Mouse (Mus musculus) stomach, embryonic 16.5 days (tissue): Measurements from ENCODE around the gene Fkbp6. TPM values are rescaled to one million over a fixed set of nuclear protein-coding genes. Genes with fewer than 3 reads are reported as not detected.

Experiments used
- ATAC-seq: fragments of 200-750 bp; cut with Nextera tagmentation; 2 replicates; pipeline ENCODE4 v1.8.0; 2017; ENCODE audit warnings: moderate number of reproducible peaks, moderate TSS enrichment; ENCODE audit not compliant: insufficient read depth, low FRiP score
- H3K27ac ChIP-seq: fragments of 300-500 bp; sonication (generic); 2 replicates; pipeline ENCODE4 v1.5.1; 2014; ENCODE audit warnings: low read length
- H3K27me3 ChIP-seq: fragments of 300-500 bp; sonication (generic); 2 replicates; pipeline ENCODE4 v1.6.1; 2014; ENCODE audit warnings: low read length, control low read depth, mixed read lengths; ENCODE audit not compliant: control insufficient read depth, insufficient read depth
- H3K36me3 ChIP-seq: fragments of 300-500 bp; sonication (generic); 2 replicates; pipeline ENCODE4 v1.6.1; 2014; ENCODE audit warnings: low read length; ENCODE audit not compliant: control insufficient read depth, insufficient read depth
- H3K4me1 ChIP-seq: fragments of 300-500 bp; sonication (generic); 2 replicates; pipeline ENCODE4 v1.6.1; 2014; ENCODE audit warnings: low read length, control low read depth, mixed read lengths; ENCODE audit not compliant: control insufficient read depth, insufficient read depth
- H3K4me2 ChIP-seq: fragments of 300-500 bp; sonication (generic); 2 replicates; pipeline ENCODE4 v1.6.1; 2014; ENCODE audit warnings: low read depth, low read length, mixed read lengths
- H3K4me3 ChIP-seq: fragments of 300-500 bp; sonication (generic); replicated peaks from 2 replicates; pipeline ENCODE4 v1.5.1; 2014; ENCODE audit warnings: mild to moderate bottlenecking, low read length
- H3K9ac ChIP-seq: fragments of 300-500 bp; sonication (generic); 2 replicates; pipeline ENCODE4 v1.6.1; 2014; ENCODE audit warnings: low read length
- H3K9me3 ChIP-seq: fragments of 300-500 bp; sonication (generic); replicated peaks from 2 replicates; pipeline ENCODE4 v1.6.1; 2016; ENCODE audit warnings: low read length, control low read depth; ENCODE audit not compliant: control insufficient read depth
- WGBS: fragments of 180-500 bp; shearing (Covaris S2); extraction: QIAGEN DNeasy Blood & Tissue Kit; methylation state at CpG from one replicate; pipeline ENCODE4 v1.1.7; 2014; 5-methylcytosine and 5-hydroxymethylcytosine counted together
- polyA plus RNA-seq: library from polyadenylated mRNA; unstranded; fragments of >200 nt; fragmentation: Nextera tagmentation; extraction: Ambion mirVana; gene quantifications from 2 replicates; pipeline ENCODE4 v1.2.1, GENCODE M21; 2015

Gene Fkbp6
- polyA plus RNA-seq, 1 experiment from 2014 or later = 0.30 TPM

DNA sequence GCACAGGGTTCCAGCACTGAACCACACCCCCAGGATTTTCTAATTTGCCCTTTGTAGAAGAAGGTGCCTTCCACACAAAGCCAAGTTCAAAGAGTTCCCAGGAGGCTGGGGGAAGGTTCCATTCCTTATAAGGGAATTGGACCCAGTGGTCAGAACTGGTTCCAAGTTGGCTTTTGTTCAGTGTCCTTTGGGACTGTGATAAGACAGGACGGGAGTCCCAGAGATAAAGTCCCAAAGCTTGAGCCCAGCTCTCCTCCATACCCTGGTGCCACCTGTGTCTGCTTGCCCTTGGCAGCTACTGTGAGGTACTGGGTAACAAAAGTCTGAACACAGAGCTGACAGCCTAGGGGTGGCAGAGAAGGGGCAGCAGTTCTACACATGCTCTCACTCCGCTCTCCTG lies 9.9 kb upstream of the Fkbp6 start:
- no peak overlapping the region for H3K9ac ChIP-seq
- no peak for ATAC-seq
- H3K27ac ChIP-seq = no peak overlapping the region
- no peak overlapping the region for H3K4me2 ChIP-seq
- 88% methylated on average over 2 of the region's 2 CpGs for whole genome bisulfite sequencing
- H3K27me3 ChIP-seq = no peaks in the 10 kb centered on the region
- H3K4me1 ChIP-seq = no peaks in the 10 kb centered on the region
- H3K9me3 ChIP-seq = no peaks in the 10 kb centered on the region
- H3K4me3 ChIP-seq = no peak overlapping the region
- no peaks in the 10 kb centered on the region for H3K36me3 ChIP-seq

DNA sequence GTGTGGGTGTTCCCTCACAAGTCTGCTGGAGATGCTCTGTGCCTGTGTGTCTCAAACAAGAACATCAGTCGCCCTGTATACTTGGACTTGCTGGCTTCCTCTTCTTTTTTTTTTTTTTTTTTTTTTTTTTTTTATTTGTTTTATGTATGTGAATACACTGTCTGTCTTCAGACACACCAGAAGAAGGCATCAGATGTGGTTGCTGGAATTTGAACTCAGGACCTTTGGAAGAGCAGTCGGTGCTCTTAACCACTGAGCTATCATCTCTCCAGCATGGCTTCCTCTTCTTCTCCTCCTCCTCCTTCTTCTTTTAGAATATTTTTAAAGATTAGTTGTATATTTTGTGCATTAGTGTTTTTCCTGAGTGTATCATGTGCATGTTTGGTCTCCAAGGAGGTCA lies 7.7 kb upstream of the Fkbp6 start:
- 80% methylated on average over 2 of the region's 2 CpGs for WGBS

DNA sequence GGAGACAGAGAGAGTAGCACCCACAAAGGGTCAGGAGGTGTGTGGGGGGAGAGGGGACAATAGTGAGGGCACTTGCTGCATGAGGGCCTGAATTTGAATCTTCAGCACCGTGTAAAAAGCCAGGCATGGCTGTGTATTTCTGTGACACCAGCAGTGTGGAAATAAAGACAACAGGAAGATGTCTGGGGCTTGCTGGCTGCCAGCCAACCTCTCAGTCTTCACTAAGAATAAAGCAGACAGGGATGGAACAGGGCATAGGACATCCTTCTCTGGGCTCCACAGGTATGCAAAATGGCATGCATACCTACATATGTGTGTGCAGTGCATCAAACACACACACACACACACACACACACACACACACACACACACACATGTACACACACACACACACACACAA lies 6.2 kb upstream of the Fkbp6 start:
- Histone ChIP-seq H3K4me1 (no peaks in the 10 kb centered on the region), H3K4me3 (no peak overlapping the region), H3K27ac (no peak overlapping the region), H3K27me3 (peaks cover 10% of the 10 kb centered on the region), H3K4me2 (no peak overlapping the region), H3K9me3 (no peaks in the 10 kb centered on the region), H3K36me3 (no peaks in the 10 kb centered on the region), H3K9ac (no peak overlapping the region)
- 42% methylated on average over 1 of the region's 1 CpGs for WGBS
- ATAC-seq = no peak

More for the DNA sequence above, 7.7 kb upstream of the Fkbp6 start:
- no peak for ATAC-seq
- peaks cover 9% of the 10 kb centered on the region for H3K27me3 ChIP-seq
- H3K36me3 ChIP-seq = no peaks in the 10 kb centered on the region
- H3K9ac ChIP-seq = no peak overlapping the region
- no peak overlapping the region for H3K4me2 ChIP-seq
- no peak overlapping the region for H3K4me3 ChIP-seq
- H3K9me3 ChIP-seq = no peaks in the 10 kb centered on the region
- H3K27ac ChIP-seq = no peak overlapping the region
- H3K4me1 ChIP-seq = no peaks in the 10 kb centered on the region

DNA sequence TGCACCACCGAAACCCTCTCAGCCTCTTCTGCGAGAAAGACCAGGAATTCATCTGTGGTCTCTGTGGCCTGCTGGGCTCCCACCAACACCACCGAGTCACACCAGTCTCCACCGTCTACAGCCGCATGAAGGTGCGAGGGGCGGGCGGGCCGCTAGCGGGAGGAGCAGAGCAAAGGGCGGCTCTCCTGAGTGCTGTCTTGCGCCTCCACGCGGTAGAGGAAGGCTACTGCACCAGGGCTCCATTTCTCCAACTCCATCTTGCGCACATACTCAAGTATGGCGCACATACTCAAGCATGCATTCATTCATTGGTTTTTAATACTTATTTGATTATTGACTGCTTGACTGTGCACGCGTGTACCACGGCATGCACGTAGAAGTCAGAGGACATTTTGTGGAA lies 3.7 kb upstream of the Fkbp6 start:
- H3K27me3 ChIP-seq = peaks cover 10% of the 10 kb centered on the region
- H3K9ac ChIP-seq = no peak overlapping the region
- H3K36me3 ChIP-seq = no peaks in the 10 kb centered on the region
- H3K27ac ChIP-seq = no peak overlapping the region
- ATAC-seq = no peak
- 16% methylated on average over 20 of the region's 20 CpGs for WGBS
- H3K4me2 ChIP-seq = no peak overlapping the region
- no peak overlapping the region for H3K4me3 ChIP-seq
- no peaks in the 10 kb centered on the region for H3K4me1 ChIP-seq
- no peaks in the 10 kb centered on the region for H3K9me3 ChIP-seq

DNA sequence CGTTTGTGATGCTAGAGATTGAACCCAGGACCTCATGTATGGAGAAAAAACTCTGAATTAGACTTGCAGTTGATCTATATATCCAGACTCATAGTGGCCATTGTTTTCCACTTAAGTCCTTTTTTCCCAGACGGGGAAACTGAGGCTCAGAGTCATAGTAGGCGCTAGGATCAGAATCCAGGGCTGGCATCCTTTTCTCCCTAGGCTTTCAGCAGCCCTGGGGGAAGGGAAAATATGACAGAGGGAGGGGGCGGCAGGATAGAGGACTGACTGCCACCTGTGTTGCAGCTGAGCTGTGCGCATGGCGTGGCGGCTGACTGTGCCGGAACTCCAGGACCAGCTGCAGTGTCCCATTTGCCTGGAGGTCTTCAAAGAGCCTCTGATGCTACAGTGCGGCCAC lies 3.2 kb upstream of the Fkbp6 start, which contains the start of gene Trim50:
Gene Trim50, plus strand, starts transcription at position 301 of the 400 bp plus-strand sequence.
- H3K9me3 ChIP-seq = no peaks in the 10 kb centered on the region
- no peak within 1 kb of the TSS for H3K27ac ChIP-seq
- 50% methylated on average over 9 of the region's 9 CpGs for WGBS
- no peak within 1 kb of the TSS for H3K9ac ChIP-seq
- ATAC-seq = no peak
- H3K27me3 ChIP-seq = peaks cover 10% of the 10 kb centered on the region
- H3K4me3 ChIP-seq = no peak within 1 kb of the TSS
- H3K4me2 ChIP-seq = no peak within 1 kb of the TSS
- H3K4me1 ChIP-seq = no peaks in the 10 kb centered on the region
- H3K36me3 ChIP-seq = no peaks in the 10 kb centered on the region

DNA sequence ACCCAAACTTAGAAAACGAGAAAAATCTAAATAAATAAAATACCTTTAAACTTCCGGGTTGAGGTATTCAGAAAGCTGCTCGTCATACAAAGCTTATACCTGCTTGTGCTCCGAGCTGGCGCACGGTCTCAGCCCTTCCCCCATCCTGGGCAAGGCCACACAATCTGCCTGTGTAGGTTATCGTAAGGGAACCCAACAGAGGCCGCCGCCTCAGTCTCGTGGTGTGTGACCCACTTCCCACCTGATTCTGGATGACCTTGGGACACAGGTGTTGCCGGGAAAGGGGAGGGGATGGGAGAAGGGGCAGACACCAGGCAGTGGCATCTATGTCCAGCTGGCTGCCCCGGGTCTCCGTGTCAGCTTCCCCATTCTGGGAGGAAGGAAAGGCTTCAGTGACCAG lies 1.8 kb upstream of the Fkbp6 start:
- WGBS = 68% methylated on average over 13 of the region's 13 CpGs
- Histone ChIP-seq H3K27me3 (peaks cover 10% of the 10 kb centered on the region), H3K4me1 (no peaks in the 10 kb centered on the region), H3K9me3 (no peaks in the 10 kb centered on the region), H3K36me3 (no peaks in the 10 kb centered on the region), H3K27ac (no peak overlapping the region), H3K4me2 (no peak overlapping the region), H3K4me3 (no peak overlapping the region), H3K9ac (no peak overlapping the region)
- ATAC-seq = 0 out of 2 replicates have a peak, but pooled peaks have one; percentile 37

DNA sequence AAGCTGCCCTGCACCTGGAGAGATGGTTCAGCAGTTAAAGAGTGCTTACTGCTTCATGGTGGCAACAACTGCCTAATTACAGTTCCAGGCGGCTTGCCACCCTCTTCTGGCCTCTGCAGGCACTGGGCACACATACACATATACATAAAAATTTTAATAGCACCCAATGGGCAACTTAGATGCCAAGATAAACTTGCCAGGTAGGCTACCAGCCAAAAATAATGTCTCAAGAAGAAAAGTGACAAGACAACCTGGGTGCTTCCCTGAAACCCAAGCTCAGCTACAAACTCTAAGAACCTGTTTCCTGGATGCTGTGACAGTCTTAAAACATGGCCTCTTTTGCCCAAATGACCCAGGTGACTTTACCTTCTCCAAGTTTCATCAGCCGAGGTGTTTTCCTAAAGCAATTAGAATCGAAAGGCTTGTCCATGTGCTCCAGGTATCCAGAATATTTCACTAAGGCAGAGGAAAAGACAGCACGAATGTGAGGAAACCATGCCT lies 2.3 kb downstream of the Fkbp6 start:
- Histone ChIP-seq H3K9me3 (no peaks in the 10 kb centered on the region), H3K4me1 (no peaks in the 10 kb centered on the region), H3K4me3 (no peak overlapping the region), H3K27me3 (0 out of 2 replicates have a peak, but pooled peaks cover under 1% of the 10 kb centered on the region), H3K4me2 (no peak overlapping the region), H3K9ac (no peak overlapping the region), H3K36me3 (no peaks in the 10 kb centered on the region), H3K27ac (no peak overlapping the region)
- WGBS = 62% methylated on average over 4 of the region's 4 CpGs
- no peak for ATAC-seq

DNA sequence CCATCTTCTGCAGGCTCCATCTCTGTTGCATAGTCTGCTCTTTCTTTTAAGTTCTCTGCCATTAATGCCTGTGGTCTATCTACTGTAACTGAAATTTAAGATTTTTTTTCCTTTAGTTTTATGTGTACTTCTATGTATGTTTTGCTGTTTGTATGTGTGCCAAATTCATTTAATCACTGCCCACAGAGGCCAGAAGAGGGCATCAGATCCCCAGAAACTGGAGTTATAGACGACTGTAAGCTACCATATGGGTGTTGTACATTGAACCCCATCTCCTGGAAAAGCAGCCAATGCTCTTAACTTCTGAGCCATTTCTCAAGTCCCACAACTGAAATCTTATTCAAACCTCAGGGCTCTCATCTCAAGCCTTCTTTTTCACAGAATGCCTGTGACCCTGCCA lies 3.4 kb downstream of the Fkbp6 start:
- Histone ChIP-seq H3K4me2 (no peak overlapping the region), H3K36me3 (no peaks in the 10 kb centered on the region), H3K4me3 (no peak overlapping the region), H3K27me3 (no peaks in the 10 kb centered on the region), H3K9me3 (no peaks in the 10 kb centered on the region), H3K4me1 (no peaks in the 10 kb centered on the region), H3K9ac (no peak overlapping the region), H3K27ac (no peak overlapping the region)
- WGBS = 19% methylated on average over 1 of the region's 1 CpGs
- no peak for ATAC-seq

DNA sequence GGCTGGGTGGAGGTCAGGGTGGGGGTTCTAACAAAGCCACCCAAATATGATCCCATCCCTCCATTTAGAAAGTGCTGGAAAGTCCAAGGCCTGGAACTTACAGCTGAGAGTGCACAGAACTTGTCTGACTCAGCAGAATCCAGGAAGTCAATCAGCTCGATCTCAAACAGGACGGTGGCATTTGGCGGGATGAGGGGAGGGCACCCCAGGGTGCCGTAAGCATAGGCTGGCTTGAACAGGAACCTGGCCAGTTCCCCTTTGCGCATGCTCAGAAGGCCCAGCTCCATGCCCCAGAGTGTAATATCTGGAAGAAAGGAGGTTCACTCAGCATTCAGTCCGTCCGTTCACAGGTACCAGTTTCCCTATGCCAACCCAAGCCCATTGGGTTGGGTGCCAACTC lies 3.9 kb downstream of the Fkbp6 start:
- H3K4me2 ChIP-seq = no peak overlapping the region
- no peak overlapping the region for H3K27ac ChIP-seq
- no peaks in the 10 kb centered on the region for H3K36me3 ChIP-seq
- H3K9ac ChIP-seq = no peak overlapping the region
- H3K27me3 ChIP-seq = no peaks in the 10 kb centered on the region
- H3K4me1 ChIP-seq = no peaks in the 10 kb centered on the region
- H3K4me3 ChIP-seq = no peak overlapping the region
- 70% methylated on average over 7 of the region's 7 CpGs for WGBS
- no peak for ATAC-seq
- H3K9me3 ChIP-seq = no peaks in the 10 kb centered on the region

DNA sequence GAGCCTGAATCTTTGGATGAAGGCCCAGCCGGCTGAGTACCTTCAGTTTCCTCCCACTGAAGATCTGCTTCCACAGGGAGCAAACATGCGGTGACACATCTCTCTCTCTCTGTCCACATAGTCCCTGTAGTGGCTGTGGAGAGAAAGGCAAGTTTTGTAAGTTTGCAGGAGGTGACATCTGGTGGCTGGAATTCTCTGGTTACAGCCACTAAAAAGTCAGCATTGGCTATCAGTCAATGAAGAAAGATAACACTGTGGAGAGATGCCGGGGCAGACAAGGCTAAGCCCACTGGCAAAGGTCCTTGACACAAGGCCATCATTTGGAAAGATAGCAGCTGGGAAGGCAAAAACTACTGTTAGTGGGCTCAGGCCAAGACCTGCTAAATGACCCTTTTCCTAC lies 12.3 kb downstream of the Fkbp6 start:
- H3K4me2 ChIP-seq = no peak overlapping the region
- no peaks in the 10 kb centered on the region for H3K4me1 ChIP-seq
- H3K4me3 ChIP-seq = no peak overlapping the region
- no peak for ATAC-seq
- no peaks in the 10 kb centered on the region for H3K9me3 ChIP-seq
- 41% methylated on average over 3 of the region's 3 CpGs for WGBS
- no peaks in the 10 kb centered on the region for H3K27me3 ChIP-seq
- no peaks in the 10 kb centered on the region for H3K36me3 ChIP-seq
- H3K27ac ChIP-seq = no peak overlapping the region
- H3K9ac ChIP-seq = no peak overlapping the region
